Mouse (Mus musculus): ENCODE measurements around the gene Arfip2.

Gene Arfip2

DNA sequence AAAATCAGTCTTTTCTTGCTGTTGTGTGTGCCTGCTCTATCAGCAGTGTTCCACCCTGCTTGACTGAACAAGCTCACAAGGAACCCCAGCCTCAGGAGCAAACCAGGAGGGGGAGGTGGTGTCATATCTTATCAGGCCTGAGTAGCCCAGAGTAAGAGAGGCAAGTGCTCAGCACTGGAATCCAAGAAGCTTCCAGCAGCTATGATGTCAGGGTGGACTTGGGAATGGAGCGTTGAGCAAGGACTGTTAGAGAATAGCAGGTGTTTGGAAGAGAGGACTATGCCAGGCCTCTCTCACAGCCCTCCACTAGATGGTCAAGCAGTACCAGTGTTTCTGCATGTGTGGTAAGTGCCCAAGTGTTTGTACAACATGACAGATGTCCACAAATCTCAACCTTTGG lies 24.5 kb downstream of the Arfip2 start:
- in situ Hi-C loops (cut with MboI, MseI), result no loop called here

GRCm38 (mm10) chr7:105614400-105614799 lies 25.8 kb downstream of the Arfip2 start:
- in situ Hi-C loops (cut with MboI, MseI), result no loop called here

- in situ Hi-C loops (cut with MboI, MseI), result no loop called here
Measured at GRCm38 (mm10) chr7:105611767-105612166, 28.4 kb downstream of the Arfip2 start.

DNA sequence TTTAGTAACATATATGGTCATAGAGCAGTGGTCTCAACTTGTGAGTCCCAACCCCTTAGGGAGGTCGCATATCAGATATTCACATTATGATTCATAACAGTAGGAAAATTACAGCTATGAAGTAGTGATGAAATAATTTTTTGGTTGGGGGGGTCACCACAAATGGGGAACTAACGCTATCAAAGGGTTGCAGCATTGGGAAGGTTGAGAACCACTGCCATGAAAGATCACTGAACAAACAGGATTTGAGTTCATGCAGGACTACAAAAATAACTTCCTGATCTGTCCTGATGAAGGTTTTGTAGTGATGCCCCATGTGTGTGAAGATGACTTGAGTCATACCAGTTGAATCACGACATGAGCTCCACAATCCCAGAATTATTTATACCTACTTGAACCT lies 31.7 kb downstream of the Arfip2 start:
- in situ Hi-C loops (cut with MboI, MseI), result no loop called here

GRCm38 (mm10) chr7:105602860-105603623 lies 37.2 kb downstream of the Arfip2 start:
- in situ Hi-C loops (cut with MboI, MseI), result loop anchor here (5.0 kb wide), 1 partner anchor 71 kb away; no protein-coding TSS in a partner anchor

GRCm38 (mm10) chr7:105590097-105590496 lies 50.1 kb downstream of the Arfip2 start:
- in situ Hi-C loops (cut with MboI, MseI), result no loop called here

GRCm38 (mm10) chr7:105588325-105588912 lies 51.8 kb downstream of the Arfip2 start:
- in situ Hi-C loops (cut with MboI, MseI), result no loop called here
